9 mouse cellular contexts compared by ENCODE assay signal in genomic region chr6:122601615-122602014, GRCm38 (mm10). TPM values are rescaled to one million over a fixed set of nuclear protein-coding genes. Genes with fewer than 3 reads are reported as not detected.
A peak's percentile ranks its signal among the peaks of the same experiment; 100 is the strongest.
DNase-seq lines count a peak whose midpoint lies in the region; ATAC-seq and TF ChIP-seq lines count a peak whose summit lies in the region.
"Had no signal": no experiment of that assay in that cellular context is flagged by ENCODE, and none has a peak within 500 bp of the region (broad histone marks: within the 10 kb centered on the region; RNA-seq: fewer than 3 reads in every experiment).

No protein-coding gene starts in this region.

- H3K27me3 ChIP-seq in heart, embryonic 12.5 days (replicated peaks) = no peaks in the 10 kb centered on the region
- H3K27me3 ChIP-seq in C2C12 (ENCODE audit: control insufficient read depth, insufficient read depth, insufficient read length) = no peaks in the 10 kb centered on the region
- H3K27me3 ChIP-seq in forebrain, embryonic 11.5 days (ENCODE audit: control insufficient read depth, insufficient read depth, low read length) = no peaks in the 10 kb centered on the region
- H3K27me3 ChIP-seq in liver, embryonic 14.5 days (ENCODE audit: control insufficient read depth, insufficient read depth, low read length) = no peaks in the 10 kb centered on the region
- no peaks in the 10 kb centered on the region for H3K27me3 ChIP-seq in cerebellum, adult 2 months (ENCODE audit: control insufficient read depth, insufficient read depth, low read length)

- no peak overlapping the region for H3K27ac ChIP-seq in heart, embryonic 12.5 days (ENCODE audit: poor library complexity, severe bottlenecking)
- no peak overlapping the region for H3K27ac ChIP-seq in forebrain, embryonic 11.5 days (ENCODE audit: low read depth, low read length)
- no peak overlapping the region for H3K27ac ChIP-seq in liver, embryonic 14.5 days
- H3K27ac ChIP-seq in cerebellum, adult 2 months (ENCODE audit: insufficient read depth, low read length) = no peak overlapping the region

- no peak for ATAC-seq in heart, embryonic 12.5 days (ENCODE audit: insufficient number of reproducible peaks, low FRiP score)
- no peak for ATAC-seq in forebrain, embryonic 11.5 days (replicated peaks; ENCODE audit: low FRiP score)
- no peak for ATAC-seq in liver, embryonic 14.5 days (ENCODE audit: insufficient read depth)

- no peaks in the 10 kb centered on the region for H3K4me1 ChIP-seq in heart, embryonic 12.5 days (replicated peaks)
- H3K4me1 ChIP-seq in forebrain, embryonic 11.5 days (replicated peaks; ENCODE audit: control insufficient read depth, insufficient read depth, low read length) = no peaks in the 10 kb centered on the region
- peaks cover 0 to 2% of the 10 kb centered on the region in 2 experiments; a peak in 1 of 4 replicates for H3K4me1 ChIP-seq in liver, embryonic 14.5 days (replicated peaks; ENCODE audit: control insufficient read depth in 2 of 2, insufficient read depth in 2 of 2, low read length in 1 of 2)
- H3K4me1 ChIP-seq in cerebellum, adult 2 months (ENCODE audit: control insufficient read depth, insufficient read depth, low read length) = no peaks in the 10 kb centered on the region

- no peaks in the 10 kb centered on the region for H3K9me3 ChIP-seq in heart, embryonic 12.5 days (replicated peaks)
- no peaks in the 10 kb centered on the region for H3K9me3 ChIP-seq in forebrain, embryonic 11.5 days (ENCODE audit: control insufficient read depth, low read length)
- no peaks in the 10 kb centered on the region for H3K9me3 ChIP-seq in liver, embryonic 14.5 days (ENCODE audit: control insufficient read depth, low read length)

- H3K9ac ChIP-seq in heart, embryonic 12.5 days = no peak overlapping the region
- no peak overlapping the region for H3K9ac ChIP-seq in forebrain, embryonic 11.5 days (ENCODE audit: low read length)
- H3K9ac ChIP-seq in liver, embryonic 14.5 days (replicated peaks) = peak overlapping the region; percentile 74

- DNase-seq in heart, adult 18-20 months = no peak
- DNase-seq in forebrain, embryonic 11.5 days (ENCODE audit: low spot score) = no peak
- DNase-seq in liver, embryonic 14.5 days (ENCODE audit: low read depth in 3 of 3, low spot score in 3 of 3) = no peak
- no peak for DNase-seq in cerebellum, adult 2 months
- DNase-seq in gastrocnemius, postnatal 14 days = no peak
- DNase-seq in gastrocnemius, postnatal 4 days (ENCODE audit: low spot score in 2 of 2) = no peak

- H3K4me2 ChIP-seq in heart, embryonic 12.5 days = peak overlapping the region; percentile 68
- peak overlapping the region; percentile 65; the same call in 1 of the 2 replicates for H3K4me2 ChIP-seq in forebrain, embryonic 11.5 days (ENCODE audit: low read depth, low read length, severe bottlenecking)
- H3K4me2 ChIP-seq in liver, embryonic 14.5 days (ENCODE audit: low read depth) = peak overlapping the region; percentile 82

- 82% methylated on average over 3 of the region's 3 CpGs for WGBS in heart, embryonic 12.5 days
- WGBS in forebrain, embryonic 11.5 days = 90% methylated on average over 3 of the region's 3 CpGs
- WGBS in liver, embryonic 14.5 days (ENCODE audit: insufficient replicate concordance) = 50% methylated on average over 3 of the region's 3 CpGs
- 84% methylated on average over 3 of the region's 3 CpGs for WGBS in cerebellum, adult 2 months

- no peaks in the 10 kb centered on the region for H3K79me3 ChIP-seq in C2C12 (ENCODE audit: low read depth)

- no peak for TF ChIP-seq POLR2A in cerebellum, adult 2 months (IDR thresholded peaks at IDR 0.05; ENCODE audit: borderline replicate concordance, insufficient read depth, low read length)

- TF ChIP-seq EP300 in liver, embryonic 14.5 days (IDR thresholded peaks at IDR 0.05; ENCODE audit: low read depth) = no peak

- intact Hi-C loops in gastrocnemius, postnatal 14 days (cut with DNase I; ENCODE audit: low total_unique reads) = no loop called here

- no peak for TF ChIP-seq CTCF in C2C12 (IDR thresholded peaks at IDR 0.05; ENCODE audit: control insufficient read depth, insufficient read depth, insufficient read length)
- no peak for TF ChIP-seq CTCF in liver, embryonic 14.5 days (IDR thresholded peaks at IDR 0.05; ENCODE audit: low read depth)
- TF ChIP-seq CTCF in cerebellum, adult 2 months (IDR thresholded peaks at IDR 0.05; ENCODE audit: borderline replicate concordance, insufficient read depth, low read depth, low read length) = no peak

- H3K4me3 ChIP-seq in heart, embryonic 12.5 days = peak overlapping the region; percentile 61
- peak overlapping the region; percentile 35 for H3K4me3 ChIP-seq in C2C12 (ENCODE audit: insufficient read depth, poor library complexity, severe bottlenecking)
- no peak overlapping the region for H3K4me3 ChIP-seq in forebrain, embryonic 11.5 days (ENCODE audit: low read depth, low read length)
- peak overlapping the region; percentile 68 to 97; a peak in 3 of 4 replicates for H3K4me3 ChIP-seq in liver, embryonic 14.5 days (ENCODE audit: insufficient read depth in 1 of 2, low read depth in 2 of 2, low read length in 2 of 2)
- no peak overlapping the region for H3K4me3 ChIP-seq in cerebellum, adult 2 months (replicated peaks; ENCODE audit: insufficient read depth, low read depth, low read length)

- H3ac ChIP-seq in C2C12 (ENCODE audit: control insufficient read depth, insufficient read length, low read depth) = no peak overlapping the region

- no peaks in the 10 kb centered on the region for H3K36me3 ChIP-seq in heart, embryonic 12.5 days
- no peaks in the 10 kb centered on the region for H3K36me3 ChIP-seq in C2C12 (ENCODE audit: control insufficient read depth, insufficient read depth)
- H3K36me3 ChIP-seq in forebrain, embryonic 11.5 days (ENCODE audit: control insufficient read depth, insufficient read depth, low read length) = no peaks in the 10 kb centered on the region
- no peaks in the 10 kb centered on the region for H3K36me3 ChIP-seq in liver, embryonic 14.5 days (replicated peaks; ENCODE audit: control insufficient read depth, insufficient read depth, low read depth)

- H3K79me2 ChIP-seq in C2C12 (ENCODE audit: control insufficient read depth, insufficient read depth) = no peaks in the 10 kb centered on the region

TF ChIP-seq in C2C12, 6 proteins besides CTCF, POLR2A, EP300 and RAD21:
- TF ChIP-seq MYOG (IDR thresholded peaks at IDR 0.05; ENCODE audit: control insufficient read depth, extremely low read depth, insufficient read length) (no peak), FOSL1 (IDR thresholded peaks at IDR 0.05; ENCODE audit: insufficient read depth, low read length, poor library complexity, severe bottlenecking) (no peak), MAX (IDR thresholded peaks at IDR 0.05) (no peak), MYOD1 (IDR thresholded peaks at IDR 0.05; ENCODE audit: control insufficient read depth, insufficient read length, low read depth) (no peak), CEBPB (IDR thresholded peaks at IDR 0.05; ENCODE audit: low read depth) (no peak), USF1 (IDR thresholded peaks at IDR 0.05; ENCODE audit: low read depth) (no peak)

RNA-seq across cellular contexts. Expression of gene Apobec1, which starts 0.6 kb away (rescaled TPM):
- polyA plus RNA-seq in heart, embryonic 12.5 days (2016; fragmentation: Nextera tagmentation; extraction: Ambion mirVana) = 1.9 and 3.0 TPM in 2 replicates
- 1 to 10 TPM; 4.5 to 5.1 TPM for total RNA-seq in heart, adult 18-20 months (2021)
- 1.1 TPM for polyA plus RNA-seq in C2C12 (2012; fragmentation: generic; extraction: Trizol)
- 1.2 and 1.7 TPM in 2 replicates for polyA plus RNA-seq in forebrain, embryonic 11.5 days (2014; fragmentation: Nextera tagmentation; extraction: Ambion mirVana)
- 3.9 and 4.3 TPM in 2 replicates for polyA plus RNA-seq in liver, embryonic 14.5 days (2012; rRNA removed)
- polyA plus RNA-seq in liver, embryonic 14.5 days (2014; fragmentation: Nextera tagmentation; extraction: Ambion mirVana) = 3.6 and 4.2 TPM in 2 replicates
- polyA plus RNA-seq in cerebellum, adult 2 months (2012; rRNA removed) = 3.2 and 3.8 TPM in 2 replicates
- 1 to 10 TPM; 1.4 to 1.8 TPM for total RNA-seq in gastrocnemius, postnatal 14 days (2021)
- total RNA-seq in gastrocnemius, postnatal 4 days (2021) = 1 to 10 TPM; 3.1 to 4.6 TPM

RNA-seq across cellular contexts. Expression of gene Gdf3, which starts 8.3 kb away (rescaled TPM):
- 0.14 and 0.28 TPM in 2 replicates for polyA plus RNA-seq in heart, embryonic 12.5 days (2016; fragmentation: Nextera tagmentation; extraction: Ambion mirVana)
- not detected for total RNA-seq in heart, adult 18-20 months (2021)
- polyA plus RNA-seq in C2C12 (2012; fragmentation: generic; extraction: Trizol) = not detected
- 0.11 TPM in 1 of 2 replicates, not detected in the other for polyA plus RNA-seq in forebrain, embryonic 11.5 days (2014; fragmentation: Nextera tagmentation; extraction: Ambion mirVana)
- 1.5 and 1.6 TPM in 2 replicates for polyA plus RNA-seq in liver, embryonic 14.5 days (2012; rRNA removed)
- polyA plus RNA-seq in liver, embryonic 14.5 days (2014; fragmentation: Nextera tagmentation; extraction: Ambion mirVana) = 2.2 and 2.8 TPM in 2 replicates
- polyA plus RNA-seq in cerebellum, adult 2 months (2012; rRNA removed) = 0.16 and 0.21 TPM in 2 replicates
- not detected for total RNA-seq in gastrocnemius, postnatal 14 days (2021)
- not detected for total RNA-seq in gastrocnemius, postnatal 4 days (2021)

RNA-seq across cellular contexts. Expression of gene Dppa3, which starts 24.6 kb away (rescaled TPM):
- polyA plus RNA-seq in heart, embryonic 12.5 days (2016; fragmentation: Nextera tagmentation; extraction: Ambion mirVana) = not detected in 2 replicates
- total RNA-seq in heart, adult 18-20 months (2021) = not detected
- not detected for polyA plus RNA-seq in C2C12 (2012; fragmentation: generic; extraction: Trizol)
- polyA plus RNA-seq in forebrain, embryonic 11.5 days (2014; fragmentation: Nextera tagmentation; extraction: Ambion mirVana) = not detected in 2 replicates
- not detected in 2 replicates for polyA plus RNA-seq in liver, embryonic 14.5 days (2012; rRNA removed)
- polyA plus RNA-seq in liver, embryonic 14.5 days (2014; fragmentation: Nextera tagmentation; extraction: Ambion mirVana) = not detected in 2 replicates
- polyA plus RNA-seq in cerebellum, adult 2 months (2012; rRNA removed) = not detected in 2 replicates
- not detected for total RNA-seq in gastrocnemius, postnatal 14 days (2021)
- total RNA-seq in gastrocnemius, postnatal 4 days (2021) = not detected
- total RNA-seq: hematopoietic stem cell, adult 5-6 weeks had no signal

RNA-seq across cellular contexts. Expression of gene Aicda, which starts 48.0 kb away (rescaled TPM):
- polyA plus RNA-seq in heart, embryonic 12.5 days (2016; fragmentation: Nextera tagmentation; extraction: Ambion mirVana) = not detected in 2 replicates
- total RNA-seq in heart, adult 18-20 months (2021) = not detected
- polyA plus RNA-seq in C2C12 (2012; fragmentation: generic; extraction: Trizol) = not detected
- polyA plus RNA-seq in forebrain, embryonic 11.5 days (2014; fragmentation: Nextera tagmentation; extraction: Ambion mirVana) = not detected in 2 replicates
- not detected in 2 replicates for polyA plus RNA-seq in liver, embryonic 14.5 days (2012; rRNA removed)
- polyA plus RNA-seq in liver, embryonic 14.5 days (2014; fragmentation: Nextera tagmentation; extraction: Ambion mirVana) = not detected in 2 replicates
- polyA plus RNA-seq in cerebellum, adult 2 months (2012; rRNA removed) = not detected in 2 replicates
- not detected for total RNA-seq in gastrocnemius, postnatal 14 days (2021)
- total RNA-seq in gastrocnemius, postnatal 4 days (2021) = not detected
- total RNA-seq: hematopoietic stem cell, adult 5-6 weeks had no signal

Comparison
In these comparisons a context has a peak if more than half of its experiments do, and no peak if none do; other contexts are left out.
1. H3K4me3 ChIP-seq: peak in heart, embryonic 12.5 days (single experiment), C2C12 (single experiment) and liver, embryonic 14.5 days (2 of 2); none in forebrain, embryonic 11.5 days (single experiment) and cerebellum, adult 2 months (single experiment).
2. Peak in every context shown above with its lines, with median percentiles within 50 percentile points of each other: H3K4me2 ChIP-seq.